Mouse (Mus musculus) urinary bladder, postnatal 10 days (tissue): Measurements from ENCODE around the gene Gm17949.

Experiments
- DNase-seq: peaks from one replicate; pipeline ENCODE4 v3.0.0; 2022; ENCODE audit warnings: low spot score

Gene Gm17949

GRCm38 (mm10) chr17:57011236-57012141 is at the start of gene Gm17949, which contains the start of gene Gtf2f1:
Gene Gm17949 (plus strand): TSS chr17:57011469.
Gene Gtf2f1 (minus strand): TSS chr17:57011288.
- peak; percentile 68 for DNase-seq

- no peak for DNase-seq
Observed at GRCm38 (mm10) chr17:56961880-56962279, 49.4 kb upstream of the Gm17949 start.

DNA sequence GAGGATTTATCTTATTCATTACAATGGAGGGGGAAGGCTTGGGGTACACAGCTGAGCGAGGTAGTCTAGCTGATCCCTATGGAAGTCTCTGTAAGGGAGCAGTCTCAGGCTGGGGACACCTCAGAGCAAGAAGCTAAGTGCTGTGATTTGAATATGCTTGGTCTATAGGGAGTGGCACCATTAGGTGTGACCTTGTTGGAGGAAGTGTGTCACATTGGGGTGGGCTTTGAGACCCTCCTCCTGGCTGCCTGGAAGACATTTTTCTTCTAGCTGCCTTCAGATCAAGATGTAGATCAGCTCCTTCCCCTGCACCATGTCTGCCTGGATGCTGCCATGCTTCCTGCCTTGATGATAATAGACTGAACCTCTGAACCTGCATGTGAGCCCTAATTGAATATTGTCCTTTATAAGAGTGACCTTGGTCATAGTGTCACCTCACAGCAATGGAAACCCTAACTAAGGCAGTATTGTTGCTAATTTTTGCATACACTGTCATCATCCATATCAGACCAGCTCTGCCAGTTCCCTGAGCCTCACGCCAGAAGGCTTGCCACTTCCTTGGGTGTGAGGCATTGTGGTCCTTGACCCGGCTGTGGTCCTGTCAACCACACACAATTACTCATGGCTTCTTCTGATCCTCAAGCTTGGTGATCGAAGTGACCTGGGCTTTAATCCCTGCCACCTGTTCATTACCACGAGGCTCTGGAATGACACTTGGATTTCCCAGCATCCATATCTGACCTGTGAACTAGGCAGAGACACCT is 48.4 kb upstream of the Gm17949 start:
- DNase-seq = no peak

GRCm38 (mm10) chr17:56963646-56964045 is 47.6 kb upstream of the Gm17949 start:
- DNase-seq = no peak

DNA sequence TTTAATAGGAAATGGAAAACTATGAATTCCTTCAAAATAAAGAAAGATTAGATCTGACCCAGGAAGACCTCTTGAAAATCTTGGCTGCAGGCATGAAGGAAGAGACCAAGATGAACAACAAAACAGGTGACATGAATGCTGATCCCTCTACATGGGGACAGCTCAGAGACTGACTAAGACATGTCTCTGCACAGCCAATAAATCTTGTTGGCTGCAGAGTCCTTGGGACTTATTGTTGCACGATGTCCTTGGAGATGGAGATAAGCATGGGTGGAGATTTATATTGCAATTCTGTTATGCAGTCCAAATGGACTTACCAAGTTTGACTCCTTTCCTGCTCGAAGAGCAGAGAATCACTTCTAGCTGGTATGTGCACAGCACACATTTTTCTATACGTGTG is 41.9 kb upstream of the Gm17949 start:
- no peak for DNase-seq

GRCm38 (mm10) chr17:56970081-56970480 is 41.2 kb upstream of the Gm17949 start:
- DNase-seq = no peak

DNA sequence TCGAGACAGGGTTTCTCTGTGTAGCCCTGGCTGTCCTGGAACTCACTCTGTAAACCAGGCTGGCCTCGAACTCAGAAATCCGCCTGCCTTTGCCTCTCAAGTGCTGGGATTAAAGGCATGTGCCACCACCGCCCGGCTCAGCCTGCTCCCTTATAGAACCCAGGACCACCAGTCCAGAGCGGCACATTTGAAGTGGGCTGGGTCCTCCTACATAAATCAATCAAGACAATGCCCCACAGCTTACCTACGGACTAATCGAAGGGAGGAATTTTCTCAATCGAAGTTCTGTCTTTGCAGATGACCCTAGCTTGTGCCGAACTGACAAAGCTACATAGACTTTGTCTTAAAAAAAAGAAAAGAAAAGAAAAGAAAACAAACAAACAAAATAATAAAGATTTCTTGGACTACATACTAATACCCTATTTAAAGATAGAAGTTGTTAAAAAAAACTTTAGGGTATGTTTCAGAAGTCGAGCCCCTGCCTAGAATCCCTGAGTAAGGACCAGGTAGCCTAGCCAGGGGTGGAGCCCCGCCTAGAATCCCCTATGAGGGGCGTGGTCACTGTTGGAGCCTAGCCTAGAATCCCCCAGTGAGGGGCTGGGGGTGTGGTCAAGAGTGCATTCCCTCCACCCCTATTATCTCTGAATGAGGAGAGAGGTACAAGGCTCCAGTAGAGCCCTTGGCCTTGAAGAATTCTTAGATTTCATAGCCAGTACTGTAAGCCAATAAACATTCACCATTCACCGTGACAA is 37.1 kb upstream of the Gm17949 start:
- no peak for DNase-seq

GRCm38 (mm10) chr17:56974708-56975240 is 36.5 kb upstream of the Gm17949 start:
- no peak for DNase-seq

- no peak for DNase-seq
Observed at GRCm38 (mm10) chr17:56975391-56975790, 35.9 kb upstream of the Gm17949 start.

GRCm38 (mm10) chr17:56976531-56977390 is 34.5 kb upstream of the Gm17949 start:
- DNase-seq = no peak

GRCm38 (mm10) chr17:56979524-56979923 is 31.7 kb upstream of the Gm17949 start:
- no peak for DNase-seq

DNA sequence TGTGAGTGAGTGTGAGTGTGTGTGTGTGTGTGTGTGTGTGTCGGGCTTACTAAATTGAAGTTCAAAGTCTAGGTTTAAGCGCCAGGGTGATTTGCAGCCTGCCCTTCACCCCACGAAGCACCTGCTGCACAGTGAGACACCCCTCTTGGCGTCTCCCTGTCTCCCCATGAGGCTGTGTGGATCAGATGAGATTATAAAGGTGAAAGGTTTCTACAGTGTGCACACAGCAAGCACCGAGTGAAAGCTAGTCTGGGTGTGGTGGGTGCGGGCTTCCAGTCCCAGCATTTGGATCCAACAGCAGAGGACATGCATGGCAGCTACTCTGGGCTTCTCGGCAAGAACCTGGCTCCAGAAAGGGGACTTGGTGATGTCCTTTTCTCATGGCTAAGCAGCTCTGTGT is 30.2 kb upstream of the Gm17949 start:
- no peak for DNase-seq

- DNase-seq = no peak
Observed at GRCm38 (mm10) chr17:56982013-56982412, 29.3 kb upstream of the Gm17949 start, which contains the start of gene Acer1. Gene Acer1 (minus strand): TSS chr17:56982126.

- DNase-seq = no peak
Observed at GRCm38 (mm10) chr17:56984886-56985285, 26.4 kb upstream of the Gm17949 start.

DNA sequence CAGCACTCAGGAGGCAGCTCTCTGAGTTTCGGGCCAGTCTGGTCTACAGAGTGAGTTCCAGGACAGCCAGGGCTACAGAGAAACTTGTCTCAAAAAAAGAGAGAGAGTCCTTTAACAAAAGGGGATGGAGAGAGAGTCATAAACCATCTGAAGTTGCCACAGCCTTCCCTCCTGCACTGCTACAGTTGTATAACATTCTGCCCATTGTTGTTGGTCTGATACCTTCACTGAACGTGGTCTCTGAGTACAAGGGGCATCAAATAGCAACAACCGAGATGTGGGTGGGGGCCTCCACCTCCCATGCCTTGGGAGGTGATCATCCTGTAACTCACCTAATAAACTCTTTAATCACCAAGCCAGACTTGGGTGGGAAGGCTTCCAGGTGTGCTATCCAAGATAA is 25.6 kb upstream of the Gm17949 start:
- no peak for DNase-seq

DNA sequence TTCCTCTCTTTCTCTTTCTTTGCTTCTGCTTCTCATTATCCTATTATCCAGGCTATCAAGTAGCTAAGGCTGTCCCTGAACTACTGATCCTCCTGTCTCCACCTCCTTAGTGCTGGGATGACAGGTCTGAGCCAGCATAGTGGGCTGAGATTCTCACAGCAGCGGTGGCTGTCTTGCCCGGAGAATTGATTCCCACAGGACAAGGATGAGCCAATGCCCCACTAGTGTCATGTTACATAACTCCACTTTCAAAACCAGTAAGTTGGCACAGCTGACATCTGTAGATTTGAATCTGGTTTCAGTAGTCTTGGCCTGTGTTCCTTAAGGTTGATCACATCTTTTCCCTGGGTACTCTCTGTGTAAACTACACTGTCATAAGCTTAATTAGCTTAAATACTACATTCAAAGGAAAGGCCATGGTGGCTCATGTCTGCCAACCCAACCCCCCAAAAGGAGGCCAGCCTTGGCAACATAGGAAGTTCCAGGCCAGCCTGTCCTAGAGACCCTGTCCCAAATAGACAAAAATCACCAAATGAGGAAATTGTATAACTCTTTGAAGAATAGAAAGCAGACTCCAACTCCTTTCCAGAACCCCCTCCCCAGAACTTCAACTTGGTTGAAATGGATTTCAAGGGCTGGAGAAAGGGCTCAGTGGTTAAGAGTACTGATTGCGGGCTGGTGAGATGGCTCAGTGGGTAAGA is 25.0 kb upstream of the Gm17949 start:
- DNase-seq = no peak

DNA sequence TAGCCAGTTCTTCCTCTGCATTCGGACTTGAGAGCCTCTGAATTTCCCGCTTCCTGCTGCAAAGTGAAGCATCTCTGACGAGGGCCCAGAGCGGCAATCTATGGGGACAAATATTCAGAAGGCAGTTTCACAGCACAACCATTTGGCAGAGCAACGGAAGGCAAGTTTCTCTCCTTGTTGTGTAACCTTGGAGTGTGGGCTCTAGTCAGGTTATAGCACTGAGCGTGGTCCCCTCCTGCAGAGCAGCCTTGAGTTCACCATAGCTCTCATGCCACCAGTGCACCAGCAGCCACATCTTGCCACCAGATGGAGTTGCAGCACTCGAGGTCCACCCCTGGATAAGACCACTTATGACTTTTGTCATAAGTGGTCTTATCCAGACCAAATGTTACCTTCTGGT is 22.8 kb upstream of the Gm17949 start:
- DNase-seq = no peak

DNA sequence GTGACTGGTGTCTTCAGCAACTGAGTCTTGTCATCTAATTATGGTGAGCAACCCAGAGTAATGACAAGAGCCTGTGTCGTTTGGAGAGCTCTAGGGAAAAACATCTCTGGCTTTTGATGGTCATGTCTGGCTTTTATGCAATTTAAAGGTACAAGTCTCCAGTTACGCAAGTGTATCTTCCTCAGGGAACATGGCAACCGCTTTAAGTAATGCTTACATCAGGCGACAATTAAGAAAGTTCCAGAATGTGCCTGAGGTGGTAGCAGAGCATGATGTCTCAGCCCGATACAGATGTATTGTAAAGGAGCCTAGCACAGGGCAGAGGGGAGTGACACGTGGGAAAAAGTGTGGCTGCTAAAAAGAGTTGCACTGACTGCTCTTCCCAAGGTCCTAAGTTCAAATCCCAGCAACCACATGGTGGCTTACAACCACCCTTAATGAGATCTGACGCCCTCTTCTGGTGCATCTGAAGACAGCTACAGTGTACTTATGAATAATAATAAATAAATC is 22.3 kb upstream of the Gm17949 start:
- no peak for DNase-seq

GRCm38 (mm10) chr17:56989467-56990114 is 21.7 kb upstream of the Gm17949 start:
- no peak for DNase-seq
